Mouse (Mus musculus): ENCODE results near the gene Pde4d. TPM values are rescaled to one million over a fixed set of nuclear protein-coding genes. Genes with fewer than 3 reads are reported as not detected.
"Not testable (repeated sequence)": the region's sequence is repeated elsewhere in the genome, so short reads cannot be mapped to it uniquely, and the experiment has no call there.

The Pde4d gene
- polyA plus RNA-seq, 1 experiment from 2014 or later: 12.9 TPM

- H3K9ac ChIP-seq (ENCODE audit: low read depth, low read length): no peak overlapping the region
- H3K4me2 ChIP-seq (ENCODE audit: low read depth, low read length): no peak overlapping the region
- no peaks in the 10 kb centered on the region for H3K4me1 ChIP-seq (ENCODE audit: control insufficient read depth, low read depth, low read length)
- no peak for ATAC-seq (ENCODE audit: low read depth)
- WGBS (ENCODE audit: insufficient replicate concordance): 67% methylated on average over 3 of the region's 3 CpGs
- no peak overlapping the region for H3K4me3 ChIP-seq (ENCODE audit: low read depth, low read length)
- no peaks in the 10 kb centered on the region for H3K27me3 ChIP-seq (ENCODE audit: control insufficient read depth, insufficient read depth, low read depth, low read length)
- H3K36me3 ChIP-seq (ENCODE audit: control insufficient read depth, insufficient read depth): no peaks in the 10 kb centered on the region
- no peaks in the 10 kb centered on the region for H3K9me3 ChIP-seq (replicated peaks; ENCODE audit: control insufficient read depth, low read length)
- no peak overlapping the region for H3K27ac ChIP-seq (ENCODE audit: low read length)
Observed at GRCm38 (mm10) chr13:108772386-108772785, 322.6 kb downstream of the Pde4d start.

- Histone ChIP-seq H3K9ac (ENCODE audit: low read depth, low read length) (no peak overlapping the region), H3K4me1 (ENCODE audit: control insufficient read depth, low read depth, low read length) (no peaks in the 10 kb centered on the region), H3K36me3 (ENCODE audit: control insufficient read depth, insufficient read depth) (no peaks in the 10 kb centered on the region), H3K9me3 (replicated peaks; ENCODE audit: control insufficient read depth, low read length) (no peaks in the 10 kb centered on the region), H3K27me3 (ENCODE audit: control insufficient read depth, insufficient read depth, low read depth, low read length) (no peaks in the 10 kb centered on the region), H3K4me2 (ENCODE audit: low read depth, low read length) (no peak overlapping the region), H3K4me3 (ENCODE audit: low read depth, low read length) (0 out of 2 replicates have a peak overlapping the region, but pooled peaks have one; percentile 3), H3K27ac (ENCODE audit: low read length) (no peak overlapping the region)
- ATAC-seq (ENCODE audit: low read depth): peak; percentile 32
- 25% methylated on average over 1 of the region's 1 CpGs for WGBS (ENCODE audit: insufficient replicate concordance)
Observed at GRCm38 (mm10) chr13:108774981-108775380, 325.2 kb downstream of the Pde4d start.

GRCm38 (mm10) chr13:108775882-108776281 is 326.1 kb downstream of the Pde4d start:
- Histone ChIP-seq H3K27ac (ENCODE audit: low read length) (no peak overlapping the region), H3K4me2 (ENCODE audit: low read depth, low read length) (peak overlapping the region; percentile 8; the same call in 1 of the 2 replicates), H3K36me3 (ENCODE audit: control insufficient read depth, insufficient read depth) (no peaks in the 10 kb centered on the region), H3K9me3 (replicated peaks; ENCODE audit: control insufficient read depth, low read length) (no peaks in the 10 kb centered on the region), H3K4me1 (ENCODE audit: control insufficient read depth, low read depth, low read length) (no peaks in the 10 kb centered on the region), H3K27me3 (ENCODE audit: control insufficient read depth, insufficient read depth, low read depth, low read length) (no peaks in the 10 kb centered on the region), H3K9ac (ENCODE audit: low read depth, low read length) (no peak overlapping the region), H3K4me3 (ENCODE audit: low read depth, low read length) (peak overlapping the region; percentile 22; the same call in 1 of the 2 replicates)
- WGBS (ENCODE audit: insufficient replicate concordance): 17% methylated on average over 7 of the region's 7 CpGs
- no peak for ATAC-seq (ENCODE audit: low read depth)

- not testable (repeated sequence) for H3K9ac ChIP-seq (ENCODE audit: low read depth, low read length); H3K4me2 ChIP-seq (ENCODE audit: low read depth, low read length); H3K9me3 ChIP-seq (replicated peaks; ENCODE audit: control insufficient read depth, low read length); H3K27me3 ChIP-seq (ENCODE audit: control insufficient read depth, insufficient read depth, low read depth, low read length); H3K4me1 ChIP-seq (ENCODE audit: control insufficient read depth, low read depth, low read length); H3K4me3 ChIP-seq (ENCODE audit: low read depth, low read length); ATAC-seq (ENCODE audit: low read depth); H3K36me3 ChIP-seq (ENCODE audit: control insufficient read depth, insufficient read depth); H3K27ac ChIP-seq (ENCODE audit: low read length)
- WGBS (ENCODE audit: insufficient replicate concordance): 63% methylated on average over 3 of the region's 3 CpGs
Observed at GRCm38 (mm10) chr13:108797620-108798019, 347.9 kb downstream of the Pde4d start.

DNA sequence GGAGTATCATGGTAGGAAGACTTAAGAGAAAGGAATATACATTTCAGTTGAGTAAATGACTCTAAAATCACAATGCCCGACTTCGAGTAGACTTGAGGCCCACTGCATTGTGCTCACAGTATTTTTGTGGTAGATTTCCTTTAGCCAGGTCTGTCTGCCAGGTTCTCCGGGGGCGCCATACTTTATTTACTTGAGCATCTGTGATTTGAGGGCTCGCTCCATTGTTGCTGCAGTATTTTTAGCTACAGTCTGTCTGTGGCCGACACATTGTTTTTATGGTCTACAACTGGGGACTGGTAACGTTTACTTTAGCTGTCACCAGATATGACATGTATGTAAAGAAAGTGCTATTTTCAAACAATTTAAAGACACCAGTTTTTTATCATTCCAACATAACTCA is 359.4 kb downstream of the Pde4d start:
- H3K36me3 ChIP-seq (ENCODE audit: control insufficient read depth, insufficient read depth): no peaks in the 10 kb centered on the region
- no peaks in the 10 kb centered on the region for H3K9me3 ChIP-seq (replicated peaks; ENCODE audit: control insufficient read depth, low read length)
- H3K4me1 ChIP-seq (ENCODE audit: control insufficient read depth, low read depth, low read length): no peaks in the 10 kb centered on the region
- H3K9ac ChIP-seq (ENCODE audit: low read depth, low read length): no peak overlapping the region
- ATAC-seq (ENCODE audit: low read depth): no peak
- H3K4me3 ChIP-seq (ENCODE audit: low read depth, low read length): no peak overlapping the region
- 59% methylated on average over 7 of the region's 7 CpGs for WGBS (ENCODE audit: insufficient replicate concordance)
- no peak overlapping the region for H3K27ac ChIP-seq (ENCODE audit: low read length)
- H3K27me3 ChIP-seq (ENCODE audit: control insufficient read depth, insufficient read depth, low read depth, low read length): no peaks in the 10 kb centered on the region
- H3K4me2 ChIP-seq (ENCODE audit: low read depth, low read length): no peak overlapping the region

DNA sequence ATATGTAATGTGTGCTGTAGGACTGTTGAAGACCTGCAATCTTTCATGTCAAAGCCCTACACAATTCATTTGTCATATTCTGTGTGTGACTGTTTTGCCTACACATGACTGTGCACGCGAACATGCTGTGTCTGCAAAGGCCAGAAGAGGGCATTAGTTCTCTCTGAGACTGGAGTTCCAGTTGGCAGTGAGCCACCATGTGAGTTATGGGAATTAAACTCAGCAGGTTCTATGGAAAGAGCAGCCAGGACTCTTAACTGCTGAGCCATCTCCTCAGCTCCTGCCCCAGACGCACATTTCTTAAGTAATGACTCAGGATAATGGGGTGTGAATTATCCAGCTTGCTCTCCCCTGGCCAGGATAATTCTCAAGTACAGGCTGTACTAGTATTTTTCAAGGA is 363.2 kb downstream of the Pde4d start:
- 56% methylated on average over 3 of the region's 3 CpGs for WGBS (ENCODE audit: insufficient replicate concordance)
- no peak for ATAC-seq (ENCODE audit: low read depth)

DNA sequence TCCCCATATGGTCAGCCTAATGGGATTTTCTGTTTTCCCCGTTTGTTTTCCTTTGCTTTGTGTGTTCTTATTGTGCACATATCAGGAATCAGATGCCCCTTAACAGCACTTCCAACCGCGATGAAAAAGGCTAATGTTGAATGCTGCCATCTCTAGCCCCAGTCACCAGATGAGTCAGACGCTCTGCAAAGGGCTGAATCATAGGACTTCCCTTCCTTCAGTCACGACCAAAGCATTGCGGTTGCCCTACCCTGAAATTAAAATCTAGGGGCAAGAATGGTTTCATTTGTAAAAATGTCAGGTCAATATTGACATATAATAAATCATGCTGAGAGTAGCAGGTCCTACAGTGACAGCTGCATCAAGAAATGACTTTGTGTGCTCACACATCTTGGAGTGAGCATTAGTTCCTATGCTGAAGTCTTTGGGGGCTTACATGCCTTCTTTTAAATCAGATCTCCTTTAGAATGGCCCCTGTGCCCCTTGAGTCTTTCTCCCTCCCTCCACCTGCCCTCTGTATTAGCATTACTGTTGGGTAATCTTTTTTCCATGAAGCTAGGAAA is 370.2 kb downstream of the Pde4d start:
- H3K4me3 ChIP-seq (ENCODE audit: low read depth, low read length): no peak overlapping the region
- no peak overlapping the region for H3K9ac ChIP-seq (ENCODE audit: low read depth, low read length)
- H3K36me3 ChIP-seq (ENCODE audit: control insufficient read depth, insufficient read depth): no peaks in the 10 kb centered on the region
- H3K9me3 ChIP-seq (replicated peaks; ENCODE audit: control insufficient read depth, low read length): no peaks in the 10 kb centered on the region
- H3K27me3 ChIP-seq (ENCODE audit: control insufficient read depth, insufficient read depth, low read depth, low read length): no peaks in the 10 kb centered on the region
- 56% methylated on average over 6 of the region's 6 CpGs for WGBS (ENCODE audit: insufficient replicate concordance)
- ATAC-seq (ENCODE audit: low read depth): no peak
- H3K4me2 ChIP-seq (ENCODE audit: low read depth, low read length): no peak overlapping the region
- no peaks in the 10 kb centered on the region for H3K4me1 ChIP-seq (ENCODE audit: control insufficient read depth, low read depth, low read length)
- no peak overlapping the region for H3K27ac ChIP-seq (ENCODE audit: low read length)

More for the DNA sequence above, 363.2 kb downstream of the Pde4d start:
- Histone ChIP-seq H3K4me2 (ENCODE audit: low read depth, low read length) (no peak overlapping the region), H3K27me3 (ENCODE audit: control insufficient read depth, insufficient read depth, low read depth, low read length) (no peaks in the 10 kb centered on the region), H3K4me1 (ENCODE audit: control insufficient read depth, low read depth, low read length) (no peaks in the 10 kb centered on the region), H3K9ac (ENCODE audit: low read depth, low read length) (no peak overlapping the region), H3K36me3 (ENCODE audit: control insufficient read depth, insufficient read depth) (no peaks in the 10 kb centered on the region), H3K4me3 (ENCODE audit: low read depth, low read length) (no peak overlapping the region), H3K27ac (ENCODE audit: low read length) (no peak overlapping the region), H3K9me3 (replicated peaks; ENCODE audit: control insufficient read depth, low read length) (no peaks in the 10 kb centered on the region)

- Histone ChIP-seq H3K4me3 (ENCODE audit: low read depth, low read length) (no peak overlapping the region), H3K4me2 (ENCODE audit: low read depth, low read length) (no peak overlapping the region), H3K9me3 (replicated peaks; ENCODE audit: control insufficient read depth, low read length) (no peaks in the 10 kb centered on the region), H3K27me3 (ENCODE audit: control insufficient read depth, insufficient read depth, low read depth, low read length) (no peaks in the 10 kb centered on the region), H3K27ac (ENCODE audit: low read length) (no peak overlapping the region), H3K9ac (ENCODE audit: low read depth, low read length) (no peak overlapping the region), H3K36me3 (ENCODE audit: control insufficient read depth, insufficient read depth) (no peaks in the 10 kb centered on the region), H3K4me1 (ENCODE audit: control insufficient read depth, low read depth, low read length) (no peaks in the 10 kb centered on the region)
- no peak for ATAC-seq (ENCODE audit: low read depth)
- WGBS (ENCODE audit: insufficient replicate concordance): 71% methylated on average over 2 of the region's 2 CpGs
Observed at GRCm38 (mm10) chr13:108820487-108820886, 370.7 kb downstream of the Pde4d start.

- Histone ChIP-seq H3K36me3 (ENCODE audit: control insufficient read depth, insufficient read depth) (no peaks in the 10 kb centered on the region), H3K9me3 (replicated peaks; ENCODE audit: control insufficient read depth, low read length) (no peaks in the 10 kb centered on the region), H3K4me2 (ENCODE audit: low read depth, low read length) (no peak overlapping the region), H3K4me1 (ENCODE audit: control insufficient read depth, low read depth, low read length) (no peaks in the 10 kb centered on the region), H3K27me3 (ENCODE audit: control insufficient read depth, insufficient read depth, low read depth, low read length) (no peaks in the 10 kb centered on the region), H3K4me3 (ENCODE audit: low read depth, low read length) (no peak overlapping the region), H3K9ac (ENCODE audit: low read depth, low read length) (no peak overlapping the region), H3K27ac (ENCODE audit: low read length) (no peak overlapping the region)
- ATAC-seq (ENCODE audit: low read depth): no peak
- WGBS (ENCODE audit: insufficient replicate concordance): 60% methylated on average over 7 of the region's 7 CpGs
Observed at GRCm38 (mm10) chr13:108821270-108821669, 371.5 kb downstream of the Pde4d start.
